Mouse (Mus musculus) thymus, adult 2 months (tissue): ENCODE data around the gene Fstl3.

Experiments
- CTCF ChIP-seq: fragments of 200-500 bp; IDR thresholded peaks from 2 replicates; pipeline ENCODE4 v1.5.1; 2012; ENCODE audit warnings: mild to moderate bottlenecking, control low read depth, low read length, moderate library complexity, borderline replicate concordance; ENCODE audit not compliant: control insufficient read depth, poor library complexity, insufficient read depth; ENCODE audit errors: extremely low read depth
- POLR2A ChIP-seq: fragments of 200-500 bp; IDR thresholded peaks from 2 replicates; pipeline ENCODE4 v1.6.1; 2012; ENCODE audit warnings: mild to moderate bottlenecking, low read length, control low read depth, moderate library complexity; ENCODE audit not compliant: control insufficient read depth, poor library complexity, insufficient read depth; ENCODE audit errors: extremely low read depth

DNA sequence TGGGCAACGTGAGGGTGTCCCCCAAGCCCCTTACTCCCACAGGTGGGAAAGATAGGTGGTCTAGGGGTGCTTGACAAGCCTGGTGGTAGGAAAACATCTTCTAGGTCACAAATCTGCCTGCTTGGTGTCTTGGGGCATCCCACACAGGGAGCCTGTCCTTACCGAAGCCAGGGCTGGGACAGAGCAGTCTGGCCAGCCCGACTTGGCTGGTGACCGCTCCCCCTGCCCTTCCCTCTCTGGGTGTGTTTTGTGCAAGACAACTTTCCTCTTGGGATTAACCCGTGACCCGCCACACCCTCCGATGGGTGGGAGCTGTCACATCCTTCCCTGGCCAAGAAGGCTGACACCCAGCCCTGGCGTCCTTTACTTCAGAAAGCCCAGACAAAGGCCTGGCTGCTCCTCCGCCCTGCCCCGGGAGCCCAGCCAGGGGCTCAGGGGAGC, 17.4 kb downstream of the Fstl3 start:
- TF ChIP-seq CTCF = no peak
- TF ChIP-seq POLR2A = peak; percentile 17; the same call in 1 of the 2 replicates
